Mouse (Mus musculus): ENCODE measurements around the gene Ppp5c.
"Not testable (repeated sequence)": the region's sequence is repeated elsewhere in the genome, so short reads cannot be mapped to it uniquely, and the experiment has no call there.

The Ppp5c gene

DNA sequence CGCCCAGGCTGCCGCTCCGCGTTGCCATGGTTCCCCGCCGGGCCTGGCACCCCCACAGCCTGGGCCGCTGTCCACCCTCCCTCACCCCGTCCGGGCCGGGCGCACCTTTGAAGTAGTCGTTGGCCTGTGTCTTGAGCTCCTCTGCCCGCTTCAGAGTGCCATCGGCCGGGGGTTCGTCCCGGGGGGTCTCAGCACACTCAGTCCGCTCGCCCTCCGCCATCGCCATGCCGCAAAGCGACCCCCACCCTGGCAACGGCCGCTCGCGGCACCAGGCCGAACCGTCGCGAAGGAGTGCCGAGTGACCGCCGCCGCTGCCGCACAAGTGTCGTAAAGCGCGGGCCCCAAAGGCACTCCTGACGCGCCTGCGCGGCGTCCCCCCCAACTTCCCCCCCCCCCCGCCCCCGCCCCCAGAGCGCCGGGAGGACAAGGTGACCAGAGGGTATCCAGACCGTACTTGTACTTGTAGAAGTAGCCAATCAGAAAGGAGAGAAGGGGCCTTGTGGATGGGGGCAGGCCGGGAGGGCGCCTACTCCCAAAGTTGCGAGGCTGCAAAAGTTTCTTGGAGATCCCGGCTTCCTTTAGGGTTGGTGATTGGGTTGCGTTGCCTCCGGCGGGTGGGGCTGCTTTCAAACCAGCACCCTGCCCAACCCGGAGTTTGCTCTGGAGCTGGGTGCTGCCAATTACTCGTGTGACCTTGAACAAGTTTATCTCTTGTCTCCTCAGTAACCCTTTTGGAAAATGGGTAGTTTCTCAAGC is at the start of gene Ppp5c:
TSS of gene Ppp5c (minus strand) at position 337 of the 756 bp plus-strand sequence.
- peak; percentile 81 for DNase-seq (ENCODE audit: low spot score)

GRCm38 (mm10) chr7:17076542-17076941 is 48.8 kb upstream of the Ppp5c start:
- DNase-seq (ENCODE audit: low spot score), result no peak

GRCm38 (mm10) chr7:17073904-17074615 is 46.3 kb upstream of the Ppp5c start, which contains the start of gene Psg16:
Gene Psg16, plus strand, starts transcription at chr7:17074040.
- DNase-seq (ENCODE audit: low spot score), result peak; percentile 50

GRCm38 (mm10) chr7:17073513-17073903 is 45.8 kb upstream of the Ppp5c start:
- no peak for DNase-seq (ENCODE audit: low spot score)

DNA sequence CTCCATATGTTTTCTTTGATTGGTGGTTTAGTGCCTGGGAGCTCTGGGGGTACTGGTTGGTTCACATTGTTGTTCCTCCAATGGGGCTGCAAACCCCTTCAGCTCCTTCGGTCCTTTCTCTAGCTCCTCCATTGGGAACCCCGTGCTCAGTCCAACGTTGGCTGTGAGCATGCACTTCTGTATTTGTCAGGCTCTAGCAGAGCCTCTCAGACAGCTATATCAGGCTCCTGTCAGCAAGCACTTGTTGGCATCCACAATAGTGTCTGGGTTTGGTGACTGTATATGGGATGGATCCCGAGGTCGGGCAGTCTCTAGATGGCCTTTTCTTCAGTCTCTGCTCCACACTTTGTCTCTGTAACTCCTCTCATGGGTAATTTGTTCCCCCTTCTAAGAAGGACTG is 39.9 kb upstream of the Ppp5c start:
- not testable (repeated sequence) for DNase-seq (ENCODE audit: low spot score)

DNA sequence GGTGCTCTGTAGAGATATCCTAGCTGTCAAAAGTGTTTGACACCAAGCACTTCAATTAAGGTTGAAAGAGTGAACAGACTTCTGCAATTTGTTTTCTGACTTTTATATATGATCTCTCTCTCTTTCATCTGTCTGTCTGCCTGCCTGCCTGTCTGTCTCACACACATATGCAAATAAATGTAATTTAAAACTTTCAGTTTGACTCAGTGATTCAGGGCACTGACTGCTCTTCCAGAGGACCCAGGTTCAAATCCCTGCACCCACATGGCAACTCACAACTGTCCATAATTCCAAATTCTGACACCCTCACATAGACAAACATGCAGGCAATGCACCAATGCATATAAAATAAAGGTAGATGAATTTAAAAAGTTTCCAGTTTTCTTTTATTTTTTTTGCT is 39.3 kb upstream of the Ppp5c start:
- no peak for DNase-seq (ENCODE audit: low spot score)

DNA sequence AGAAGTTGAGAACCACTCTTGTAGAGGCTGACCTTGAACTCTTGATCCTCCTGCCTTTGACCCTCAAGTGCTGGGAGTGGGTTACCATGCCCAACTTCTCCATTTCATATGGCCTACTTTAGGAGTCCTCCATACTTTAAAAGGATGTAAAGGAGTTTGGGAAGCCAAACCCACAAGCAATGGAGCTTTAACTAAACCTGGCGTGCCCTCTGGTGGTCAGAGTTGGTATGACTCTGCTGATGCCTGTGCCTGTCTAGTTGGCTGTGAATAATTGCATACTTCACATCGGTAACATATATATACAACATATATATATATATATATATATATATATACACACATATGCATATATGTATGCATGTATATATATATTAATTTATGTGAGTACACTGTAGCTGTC is 38.7 kb upstream of the Ppp5c start:
- DNase-seq (ENCODE audit: low spot score), result peak; percentile 76

GRCm38 (mm10) chr7:17065620-17066019 is 37.9 kb upstream of the Ppp5c start:
- no peak for DNase-seq (ENCODE audit: low spot score)

DNA sequence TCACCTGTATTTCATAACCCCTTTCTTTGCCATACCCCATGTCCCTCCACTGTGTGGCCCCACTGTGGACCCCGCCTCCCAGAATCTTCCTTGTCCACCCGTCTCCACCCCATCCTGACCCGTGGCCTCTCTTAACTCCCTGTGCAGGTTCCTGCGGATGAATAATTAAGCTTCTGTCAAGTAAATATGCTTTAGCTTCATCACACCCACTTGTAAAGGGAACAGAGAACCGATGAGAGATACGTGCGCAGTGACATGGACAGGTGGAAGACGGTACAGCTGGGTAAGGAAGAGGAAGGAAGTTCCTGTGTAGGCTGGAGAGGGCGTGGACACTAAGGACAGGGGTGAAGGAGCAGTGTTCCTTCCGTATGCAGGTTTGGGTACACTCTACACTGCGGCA is 35.1 kb upstream of the Ppp5c start:
- DNase-seq (ENCODE audit: low spot score), result no peak

- peak; percentile 13 for DNase-seq (ENCODE audit: low spot score)
Measured at GRCm38 (mm10) chr7:17062389-17062788, 34.7 kb upstream of the Ppp5c start, which contains the start of gene Hif3a. Gene Hif3a, minus strand, starts transcription at chr7:17062427.

GRCm38 (mm10) chr7:17060782-17061605 is 33.3 kb upstream of the Ppp5c start:
- no peak for DNase-seq (ENCODE audit: low spot score)

GRCm38 (mm10) chr7:17060031-17060781 is 32.5 kb upstream of the Ppp5c start:
- peak; percentile 89 for DNase-seq (ENCODE audit: low spot score)

GRCm38 (mm10) chr7:17059463-17059844 is 31.7 kb upstream of the Ppp5c start:
- DNase-seq (ENCODE audit: low spot score), result no peak

GRCm38 (mm10) chr7:17058816-17059462 is 31.2 kb upstream of the Ppp5c start:
- DNase-seq (ENCODE audit: low spot score), result peak; percentile 28

GRCm38 (mm10) chr7:17058071-17058689 is 30.5 kb upstream of the Ppp5c start:
- peak; percentile 63 for DNase-seq (ENCODE audit: low spot score)

DNA sequence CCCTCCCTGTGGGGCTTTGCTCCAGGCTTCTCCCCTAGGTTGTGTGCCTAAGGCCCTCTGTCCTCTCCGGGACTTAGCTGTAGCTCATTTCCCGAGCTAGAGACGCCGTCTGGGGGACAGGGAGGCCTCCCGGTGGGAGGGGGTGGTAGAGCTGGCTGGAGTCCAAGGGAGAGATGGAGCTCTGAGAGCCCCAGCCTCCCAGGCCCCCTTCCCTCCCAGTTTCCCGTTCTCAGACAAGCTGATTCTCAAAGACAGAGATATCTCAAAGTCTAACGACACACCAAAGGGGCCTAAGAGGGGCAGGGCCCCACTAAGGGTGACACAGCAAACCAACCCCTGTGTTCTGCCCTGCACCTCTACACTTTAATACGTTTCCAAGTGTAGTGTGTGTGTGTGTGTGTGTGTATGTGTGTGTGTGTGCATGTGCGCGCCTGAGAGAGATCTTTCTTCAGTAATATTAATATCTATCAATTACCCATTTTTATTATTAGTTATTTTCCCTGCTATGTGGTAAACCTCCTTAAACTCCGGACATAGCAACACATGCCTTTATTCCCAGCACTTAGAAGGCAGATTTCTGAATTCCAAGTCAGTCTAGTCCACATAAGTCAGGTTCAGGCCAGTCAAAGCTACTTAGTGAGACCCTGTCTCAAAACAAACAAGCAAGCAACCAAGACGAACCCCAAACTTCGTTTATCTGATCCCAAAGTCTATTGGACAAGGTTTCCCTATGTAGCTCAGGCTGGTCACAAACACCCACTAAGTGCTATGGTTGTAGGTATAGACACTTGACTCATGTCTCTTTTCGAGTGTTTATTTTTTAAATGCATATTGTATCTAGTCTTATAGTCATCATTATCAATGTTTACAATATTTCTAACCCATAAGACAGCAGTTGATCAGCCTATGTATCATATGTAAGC is 29.1 kb upstream of the Ppp5c start:
- DNase-seq (ENCODE audit: low spot score), result no peak

- DNase-seq (ENCODE audit: low spot score), result no peak
Measured at GRCm38 (mm10) chr7:17056081-17056581, 28.4 kb upstream of the Ppp5c start.

DNA sequence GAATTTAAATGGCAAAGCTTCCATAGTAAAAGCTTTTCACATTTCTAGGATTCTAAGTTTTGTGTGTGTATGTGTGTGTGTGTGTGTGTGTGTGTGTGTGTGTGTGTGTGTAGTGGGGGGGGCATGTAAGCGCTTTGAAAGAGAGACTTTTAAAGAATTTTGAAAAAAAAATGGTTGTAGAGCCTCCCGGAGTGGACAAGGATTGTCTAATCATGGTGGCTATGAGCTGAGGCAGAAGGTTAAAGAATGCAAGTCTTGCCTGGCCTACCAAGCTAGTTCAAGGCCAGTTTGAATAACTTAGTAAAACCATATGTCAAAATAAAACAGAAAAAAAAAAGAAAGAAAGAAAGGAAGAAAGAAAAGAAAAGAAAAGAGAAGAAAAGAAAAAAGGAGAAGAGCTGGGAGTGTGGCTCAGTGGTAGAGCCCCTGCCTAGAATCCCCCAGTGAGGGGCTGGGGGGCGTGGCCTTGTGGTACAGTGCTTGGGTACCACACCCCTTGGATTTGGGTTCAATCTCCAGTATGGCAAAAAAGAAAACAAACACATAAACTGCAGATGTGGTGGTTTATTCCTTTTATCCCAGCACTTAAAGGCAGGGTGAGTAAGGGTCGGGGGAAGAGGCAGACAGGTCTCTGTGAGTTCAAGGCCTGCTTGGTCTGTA is 27.7 kb upstream of the Ppp5c start:
- DNase-seq (ENCODE audit: low spot score), result no peak

Measured in adipocyte (in vitro differentiated cells).